Mouse (Mus musculus) midbrain, embryonic 11.5 days (tissue): ENCODE measurements around the gene Micall2. TPM values are rescaled to one million over a fixed set of nuclear protein-coding genes. Genes with fewer than 3 reads are reported as not detected.

ENCODE experiments used
- microRNA-seq: library from miRNA; unstranded; fragments of <30 nt; microRNA quantifications from one replicate; pipeline ENCODE4, GENCODE M21; 2017
- polyA plus RNA-seq: library from polyadenylated mRNA; unstranded; fragments of >200 nt; fragmentation: Nextera tagmentation; extraction: Ambion mirVana; gene quantifications from 2 replicates; pipeline ENCODE4 v1.2.1, GENCODE M21; 2014

Gene Micall2
- polyA plus RNA-seq, 1 experiment from 2014 or later: 4.9 TPM

Small RNA genes lying within 50 kb of the gene (microRNA-seq; reads per million reads assigned to microRNA genes)
- 0.76 reads per million for gene Mir7037

Other genes starting within 250 kb of the Micall2 start
- 41.8 and 46.4 TPM in 2 replicates for gene Uncx, start 192.8 kb downstream of the Micall2 start, polyA plus RNA-seq
- 23.8 and 26.3 TPM in 2 replicates for gene Ints1, start 39.3 kb upstream of the Micall2 start, polyA plus RNA-seq
- 5.0 and 5.1 TPM in 2 replicates for gene Mafk, start 55.2 kb upstream of the Micall2 start, polyA plus RNA-seq
- gene Tmem184a, start 83.6 kb upstream of the Micall2 start, polyA plus RNA-seq: 0.60 and 0.86 TPM in 2 replicates
- gene Gm26938, start 90.1 kb upstream of the Micall2 start, polyA plus RNA-seq: not detected in 2 replicates
- 72.2 and 81.2 TPM in 2 replicates for gene Psmg3, start 90.5 kb upstream of the Micall2 start, polyA plus RNA-seq
- 0.77 and 1.0 TPM in 2 replicates for gene Elfn1, start 171.6 kb upstream of the Micall2 start, polyA plus RNA-seq